In genomic region chr2:23156608-23157081, GRCm38 (mm10) we compare ENCODE assay signal across 7 mouse cellular contexts. TPM values are rescaled to one million over a fixed set of nuclear protein-coding genes. Genes with fewer than 3 reads are reported as not detected.
DNase-seq lines count a peak whose midpoint lies in the region; ATAC-seq and TF ChIP-seq lines count a peak whose summit lies in the region.

No protein-coding gene starts in this region.

- peak overlapping the region; percentile 90 for H3K4me3 ChIP-seq in lung, embryonic 15.5 days
- peak overlapping the region; percentile 83 for H3K4me3 ChIP-seq in limb, embryonic 14.5 days (replicated peaks; ENCODE audit: low read length)
- peak overlapping the region; percentile 80 for H3K4me3 ChIP-seq in stomach, embryonic 14.5 days (ENCODE audit: low read depth, low read length)

- WGBS in lung, embryonic 15.5 days = under 1% methylated on average over 17 of the region's 17 CpGs
- under 1% methylated on average over 17 of the region's 17 CpGs for WGBS in limb, embryonic 14.5 days
- 0% methylated on average over 17 of the region's 17 CpGs for WGBS in stomach, embryonic 14.5 days

- no peaks in the 10 kb centered on the region for H3K9me3 ChIP-seq in lung, embryonic 15.5 days
- no peaks in the 10 kb centered on the region for H3K9me3 ChIP-seq in limb, embryonic 14.5 days (ENCODE audit: control insufficient read depth, low read length)
- no peaks in the 10 kb centered on the region for H3K9me3 ChIP-seq in stomach, embryonic 14.5 days (ENCODE audit: control insufficient read depth, low read depth, low read length)

- peaks cover 4% of the 10 kb centered on the region; the same call in 1 of the 2 replicates for H3K36me3 ChIP-seq in lung, embryonic 15.5 days
- H3K36me3 ChIP-seq in limb, embryonic 14.5 days (ENCODE audit: control insufficient read depth, insufficient read depth, low read length) = peaks cover 6% of the 10 kb centered on the region; the same call in 1 of the 2 replicates
- no peaks in the 10 kb centered on the region; the same call in 1 of the 2 replicates for H3K36me3 ChIP-seq in stomach, embryonic 14.5 days (ENCODE audit: control insufficient read depth, insufficient read depth, low read length)

- peak overlapping the region; percentile 99 for H3K27ac ChIP-seq in lung, embryonic 15.5 days
- peak overlapping the region; percentile 96 for H3K27ac ChIP-seq in limb, embryonic 14.5 days (replicated peaks; ENCODE audit: low read depth, low read length)
- peak overlapping the region; percentile 95 for H3K27ac ChIP-seq in stomach, embryonic 14.5 days (ENCODE audit: low read length)

- TF ChIP-seq POLR2A in limb, embryonic 14.5 days (IDR thresholded peaks at IDR 0.05; ENCODE audit: borderline replicate concordance, extremely low read depth, insufficient read depth, insufficient read length) = no peak

- peaks cover 26% of the 10 kb centered on the region for H3K4me1 ChIP-seq in lung, embryonic 15.5 days
- peaks cover 14% of the 10 kb centered on the region for H3K4me1 ChIP-seq in limb, embryonic 14.5 days (ENCODE audit: control insufficient read depth, insufficient read depth, low read length)
- H3K4me1 ChIP-seq in stomach, embryonic 14.5 days (ENCODE audit: control insufficient read depth, insufficient read depth, low read length) = peaks cover 19% of the 10 kb centered on the region

- H3K9ac ChIP-seq in lung, embryonic 15.5 days = peak overlapping the region; percentile 85
- H3K9ac ChIP-seq in limb, embryonic 14.5 days (ENCODE audit: low read depth, low read length, severe bottlenecking) = peak overlapping the region; percentile 82
- peak overlapping the region; percentile 59 for H3K9ac ChIP-seq in stomach, embryonic 14.5 days (replicated peaks; ENCODE audit: low read depth, low read length)

- peak overlapping the region; percentile 64 for H3K4me2 ChIP-seq in lung, embryonic 15.5 days
- H3K4me2 ChIP-seq in limb, embryonic 14.5 days (replicated peaks; ENCODE audit: low read depth, low read length, severe bottlenecking) = peak overlapping the region; percentile 57
- H3K4me2 ChIP-seq in stomach, embryonic 14.5 days (replicated peaks; ENCODE audit: low read depth, low read length) = peak overlapping the region; percentile 38

- DNase-seq in lung, postnatal 25 days (ENCODE audit: low spot score) = no peak
- DNase-seq in limb, embryonic 14.5 days (ENCODE audit: low spot score) = no peak
- DNase-seq in gastrocnemius, postnatal 4 days (ENCODE audit: low spot score in 2 of 2) = no peak
- no peak for DNase-seq in adrenal gland, postnatal 36 days

- ATAC-seq in lung, embryonic 15.5 days (ENCODE audit: borderline replicate concordance, extremely low read depth, low FRiP score, low TSS enrichment) = no peak; the same call in 1 of the 2 replicates
- ATAC-seq in erythroid progenitor cell, adult 5-6 weeks (replicated peaks; ENCODE audit: low FRiP score, poor library complexity, severe bottlenecking) = peak; percentile 44
- ATAC-seq in limb, embryonic 14.5 days (ENCODE audit: low FRiP score, low read depth) = peak; percentile 9
- ATAC-seq in stomach, embryonic 14.5 days (ENCODE audit: insufficient number of reproducible peaks, insufficient read depth, low FRiP score, low read depth) = peak; percentile 1; the same call in 1 of the 2 replicates

- H3K27me3 ChIP-seq in lung, embryonic 15.5 days = no peaks in the 10 kb centered on the region
- H3K27me3 ChIP-seq in limb, embryonic 14.5 days (ENCODE audit: control insufficient read depth, insufficient read depth, low read length) = no peaks in the 10 kb centered on the region
- no peaks in the 10 kb centered on the region for H3K27me3 ChIP-seq in stomach, embryonic 14.5 days (ENCODE audit: control insufficient read depth, insufficient read depth, low read length)

RNA-seq across cellular contexts. Expression of gene Yme1l1, which starts 0.5 kb away (rescaled TPM):
- 71.6 and 73.1 TPM in 2 replicates for polyA plus RNA-seq in lung, embryonic 15.5 days (2015; fragmentation: Nextera tagmentation; extraction: Ambion mirVana)
- 64.5 and 75.0 TPM in 2 replicates for total RNA-seq in erythroid progenitor cell, adult 5-6 weeks (2015; ENCODE audit: low replicate concordance)
- 91.8 and 116 TPM in 2 replicates for total RNA-seq in erythroid progenitor cell, adult 5-6 weeks (2017; ENCODE audit: low replicate concordance)
- polyA plus RNA-seq in limb, embryonic 14.5 days (2012; rRNA removed) = 34.9 and 45.5 TPM in 2 replicates
- 80.2 and 85.9 TPM in 2 replicates for polyA plus RNA-seq in limb, embryonic 14.5 days (2014; fragmentation: Nextera tagmentation; extraction: Ambion mirVana)
- polyA plus RNA-seq in stomach, embryonic 14.5 days (2014; fragmentation: Nextera tagmentation; extraction: Ambion mirVana) = 85.8 and 90.2 TPM in 2 replicates
- total RNA-seq in gastrocnemius, postnatal 4 days (2021) = 10 to 100 TPM; 81.9 to 92.3 TPM
- total RNA-seq in adrenal gland, postnatal 36 days (2021) = 100 to 1,000 TPM; 115 to 126 TPM

RNA-seq across cellular contexts. Expression of gene Mastl, which starts 0.8 kb away (rescaled TPM):
- 13.1 and 15.2 TPM in 2 replicates for polyA plus RNA-seq in lung, embryonic 15.5 days (2015; fragmentation: Nextera tagmentation; extraction: Ambion mirVana)
- total RNA-seq in erythroid progenitor cell, adult 5-6 weeks (2015; ENCODE audit: low replicate concordance) = 34.2 and 43.2 TPM in 2 replicates
- 31.9 and 33.0 TPM in 2 replicates for total RNA-seq in erythroid progenitor cell, adult 5-6 weeks (2017; ENCODE audit: low replicate concordance)
- polyA plus RNA-seq in limb, embryonic 14.5 days (2012; rRNA removed) = 4.1 and 5.5 TPM in 2 replicates
- 7.7 and 8.4 TPM in 2 replicates for polyA plus RNA-seq in limb, embryonic 14.5 days (2014; fragmentation: Nextera tagmentation; extraction: Ambion mirVana)
- polyA plus RNA-seq in stomach, embryonic 14.5 days (2014; fragmentation: Nextera tagmentation; extraction: Ambion mirVana) = 12.3 and 15.9 TPM in 2 replicates
- total RNA-seq in gastrocnemius, postnatal 4 days (2021) = 1 to 10 TPM; 5.8 to 6.5 TPM
- 1 to 10 TPM; 1.4 to 1.7 TPM for total RNA-seq in adrenal gland, postnatal 36 days (2021)

RNA-seq across cellular contexts. Expression of gene 4931423N10Rik, which starts 50.6 kb away (rescaled TPM):
- polyA plus RNA-seq in lung, embryonic 15.5 days (2015; fragmentation: Nextera tagmentation; extraction: Ambion mirVana) = not detected in 2 replicates
- not detected in 2 replicates for total RNA-seq in erythroid progenitor cell, adult 5-6 weeks (2015; ENCODE audit: low replicate concordance)
- not detected in 2 replicates for total RNA-seq in erythroid progenitor cell, adult 5-6 weeks (2017; ENCODE audit: low replicate concordance)
- not detected in 2 replicates for polyA plus RNA-seq in limb, embryonic 14.5 days (2012; rRNA removed)
- polyA plus RNA-seq in limb, embryonic 14.5 days (2014; fragmentation: Nextera tagmentation; extraction: Ambion mirVana) = 0.11 TPM in 1 of 2 replicates, not detected in the other
- polyA plus RNA-seq in stomach, embryonic 14.5 days (2014; fragmentation: Nextera tagmentation; extraction: Ambion mirVana) = not detected in 2 replicates
- not detected for total RNA-seq in gastrocnemius, postnatal 4 days (2021)
- under 1 TPM in 1 of 2 experiments, not detected in 1; 0.13 TPM for total RNA-seq in adrenal gland, postnatal 36 days (2021)

Comparison
In these comparisons a context has a peak if more than half of its experiments do, and no peak if none do; other contexts are left out.
1. RNA of gene Mastl, which starts 0.8 kb away (total RNA-seq): 31.9 to 43.2 TPM in erythroid progenitor cell, adult 5-6 weeks; 5.8 to 6.5 TPM in gastrocnemius, postnatal 4 days and 1.4 to 1.7 TPM in adrenal gland, postnatal 36 days; every median in the first group is over 4 times any median in the second.
2. Peak in every context shown above with its lines, with median percentiles within 50 percentile points of each other: H3K27ac ChIP-seq, H3K4me2 ChIP-seq, H3K4me3 ChIP-seq and H3K9ac ChIP-seq.